Mouse (Mus musculus): ENCODE results near the gene Nup188. TPM values are rescaled to one million over a fixed set of nuclear protein-coding genes. Genes with fewer than 3 reads are reported as not detected.

The Nup188 gene
- total RNA-seq, 2 experiments from 2014 or later = 10.5 to 13.1 TPM

GRCm38 (mm10) chr2:30337179-30337578, 51.0 kb downstream of the Nup188 start:
- intact Hi-C loops (cut with DNase I; ENCODE audit: low total_unique reads) = no loop called here

DNA sequence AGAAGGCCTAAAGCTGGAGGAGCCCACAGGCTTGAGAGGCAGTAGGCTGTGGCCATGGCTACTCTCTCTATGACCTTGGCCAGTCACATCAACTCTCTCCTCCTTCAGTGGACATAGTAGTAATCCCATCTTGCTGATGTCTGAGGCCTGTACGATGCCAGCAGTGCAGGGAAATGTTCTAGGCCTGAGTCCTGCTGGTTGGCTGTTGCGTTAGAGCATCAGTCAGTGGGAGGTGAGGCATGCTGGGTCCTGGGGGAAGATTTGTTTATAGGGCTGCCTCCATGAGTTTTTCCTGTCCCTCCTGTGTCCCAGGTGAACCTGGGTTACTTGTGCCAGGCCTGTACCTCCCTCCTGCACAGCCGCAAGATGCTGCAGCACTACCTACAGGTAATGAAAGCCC, 55.9 kb downstream of the Nup188 start:
- peak; percentile 1 for DNase-seq
- intact Hi-C loops (cut with DNase I; ENCODE audit: low total_unique reads) = no loop called here

More at GRCm38 (mm10) chr2:30337179-30337578, 51.0 kb downstream of the Nup188 start:
- no peak for DNase-seq

DNA sequence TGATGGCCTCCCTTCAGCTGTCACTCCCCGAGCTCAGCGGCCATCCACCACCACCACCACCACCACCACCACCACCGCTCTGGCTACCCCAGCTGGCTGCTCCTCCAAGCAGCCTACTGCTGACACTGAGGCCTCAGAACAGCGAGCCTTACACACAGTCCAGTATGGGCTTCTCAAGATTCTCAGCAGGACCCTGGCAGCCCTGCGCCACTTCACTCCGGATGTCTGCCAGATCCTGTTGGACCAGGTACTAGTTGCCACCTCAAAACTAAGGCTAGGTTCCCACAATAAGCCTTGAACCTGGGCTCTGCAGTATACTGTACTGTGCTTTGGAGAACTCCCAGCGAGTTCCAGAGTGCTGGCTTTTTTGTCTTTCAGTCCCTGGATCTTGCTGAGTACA, 56.3 kb downstream of the Nup188 start:
- intact Hi-C loops (cut with DNase I; ENCODE audit: low total_unique reads) = no loop called here

DNA sequence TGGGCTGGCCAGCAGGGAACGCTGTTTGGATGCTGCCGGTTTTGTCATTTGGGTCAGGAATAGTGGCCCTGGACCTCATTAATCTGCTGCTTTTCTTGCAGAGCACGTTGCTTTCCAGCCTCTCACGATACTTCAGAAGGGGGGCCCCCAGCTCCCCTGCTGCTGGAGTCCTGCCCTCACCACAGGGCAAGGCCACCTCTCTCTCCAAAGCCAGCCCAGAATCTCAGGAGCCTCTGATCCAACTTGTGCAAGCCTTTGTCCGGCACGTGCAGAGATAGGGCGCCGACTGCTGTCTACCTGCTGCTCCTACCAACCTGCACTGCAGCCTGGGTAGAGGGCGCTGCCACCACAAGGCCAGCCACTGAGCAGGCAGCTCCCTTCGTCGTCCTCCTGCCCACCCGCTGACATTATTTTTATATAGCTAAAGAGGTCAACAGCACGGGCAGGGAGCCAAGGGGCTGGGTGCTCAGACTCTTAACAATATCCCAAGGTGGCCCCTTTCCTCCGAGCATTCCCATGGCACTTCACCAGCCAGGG, 57.5 kb downstream of the Nup188 start:
- DNase-seq = peak; percentile 5
- intact Hi-C loops (cut with DNase I; ENCODE audit: low total_unique reads) = no loop called here

More for the DNA sequence above, 56.3 kb downstream of the Nup188 start:
- peak; percentile 1 for DNase-seq

GRCm38 (mm10) chr2:30345971-30346676, 59.9 kb downstream of the Nup188 start:
- intact Hi-C loops (cut with DNase I; ENCODE audit: low total_unique reads) = no loop called here
- DNase-seq = no peak

GRCm38 (mm10) chr2:30349196-30349595, 63.0 kb downstream of the Nup188 start:
- intact Hi-C loops (cut with DNase I; ENCODE audit: low total_unique reads) = no loop called here
- DNase-seq = no peak

DNA sequence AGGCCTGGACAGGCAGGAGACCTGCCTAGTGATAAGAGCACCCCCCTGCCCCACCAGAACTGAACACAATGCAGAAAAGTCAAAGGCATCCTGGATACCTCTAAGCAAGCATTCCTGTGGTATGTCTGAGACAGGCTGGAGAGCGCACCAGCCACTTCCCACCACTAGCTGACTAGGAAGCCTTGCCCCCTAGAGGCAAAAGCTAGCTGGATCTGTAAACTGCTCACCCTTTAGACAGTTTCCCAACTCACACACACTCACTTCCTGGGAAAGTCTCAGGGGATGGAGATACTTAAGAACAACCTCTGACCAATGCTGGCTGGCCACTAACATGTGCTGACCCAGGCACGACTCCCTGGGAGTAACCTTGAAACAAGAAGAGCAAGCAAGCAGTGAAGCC, 65.0 kb downstream of the Nup188 start:
- DNase-seq = no peak

DNA sequence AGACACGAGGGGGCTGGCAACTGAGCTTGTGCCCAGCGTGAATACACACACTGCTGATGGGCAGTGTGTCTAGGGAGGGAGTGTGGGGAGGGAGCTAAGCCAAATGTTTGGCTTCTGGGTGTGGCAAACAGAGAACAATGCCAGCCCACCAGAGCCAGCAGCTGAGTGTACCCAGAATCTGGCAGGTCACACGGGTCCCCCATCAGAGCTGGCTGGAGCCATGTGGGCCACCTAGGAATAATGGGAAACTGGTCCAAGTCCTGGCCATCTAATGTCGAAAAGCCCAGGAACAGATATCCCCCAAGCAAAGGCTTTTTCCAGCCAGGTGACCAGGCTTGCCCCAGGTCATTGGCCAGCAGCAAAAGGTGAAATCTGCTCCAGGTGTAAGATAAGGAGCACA, 69.7 kb downstream of the Nup188 start:
- DNase-seq = no peak
- intact Hi-C loops (cut with DNase I; ENCODE audit: low total_unique reads) = no loop called here

More for the DNA sequence above, 65.0 kb downstream of the Nup188 start:
- intact Hi-C loops (cut with DNase I; ENCODE audit: low total_unique reads) = no loop called here

DNA sequence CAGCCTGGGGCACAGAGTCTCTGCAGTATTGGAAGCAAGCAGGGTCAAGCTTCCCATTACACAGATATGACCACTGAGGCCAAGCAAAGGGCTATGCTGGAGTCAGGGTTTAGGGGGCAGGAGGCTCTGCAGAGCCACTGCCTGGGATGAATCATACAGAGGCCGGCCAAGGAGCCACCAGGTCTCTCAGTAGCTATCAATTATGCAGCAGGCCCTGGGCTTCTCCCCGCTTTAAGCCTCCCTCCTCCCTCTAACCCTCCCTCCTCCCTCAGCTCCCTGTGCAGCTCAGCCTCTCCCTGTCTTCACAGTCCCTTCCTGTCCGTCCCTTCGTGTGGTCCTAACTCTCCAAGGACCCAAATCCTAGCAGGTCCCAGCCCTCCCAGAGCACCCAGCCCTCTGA, 70.1 kb downstream of the Nup188 start:
- no peak for DNase-seq
- intact Hi-C loops (cut with DNase I; ENCODE audit: low total_unique reads) = no loop called here

GRCm38 (mm10) chr2:30356906-30357305, 70.7 kb downstream of the Nup188 start:
- no peak for DNase-seq
- intact Hi-C loops (cut with DNase I; ENCODE audit: low total_unique reads) = no loop called here

GRCm38 (mm10) chr2:30357552-30358510, 71.6 kb downstream of the Nup188 start:
- DNase-seq = no peak
- intact Hi-C loops (cut with DNase I; ENCODE audit: low total_unique reads) = no loop called here

DNA sequence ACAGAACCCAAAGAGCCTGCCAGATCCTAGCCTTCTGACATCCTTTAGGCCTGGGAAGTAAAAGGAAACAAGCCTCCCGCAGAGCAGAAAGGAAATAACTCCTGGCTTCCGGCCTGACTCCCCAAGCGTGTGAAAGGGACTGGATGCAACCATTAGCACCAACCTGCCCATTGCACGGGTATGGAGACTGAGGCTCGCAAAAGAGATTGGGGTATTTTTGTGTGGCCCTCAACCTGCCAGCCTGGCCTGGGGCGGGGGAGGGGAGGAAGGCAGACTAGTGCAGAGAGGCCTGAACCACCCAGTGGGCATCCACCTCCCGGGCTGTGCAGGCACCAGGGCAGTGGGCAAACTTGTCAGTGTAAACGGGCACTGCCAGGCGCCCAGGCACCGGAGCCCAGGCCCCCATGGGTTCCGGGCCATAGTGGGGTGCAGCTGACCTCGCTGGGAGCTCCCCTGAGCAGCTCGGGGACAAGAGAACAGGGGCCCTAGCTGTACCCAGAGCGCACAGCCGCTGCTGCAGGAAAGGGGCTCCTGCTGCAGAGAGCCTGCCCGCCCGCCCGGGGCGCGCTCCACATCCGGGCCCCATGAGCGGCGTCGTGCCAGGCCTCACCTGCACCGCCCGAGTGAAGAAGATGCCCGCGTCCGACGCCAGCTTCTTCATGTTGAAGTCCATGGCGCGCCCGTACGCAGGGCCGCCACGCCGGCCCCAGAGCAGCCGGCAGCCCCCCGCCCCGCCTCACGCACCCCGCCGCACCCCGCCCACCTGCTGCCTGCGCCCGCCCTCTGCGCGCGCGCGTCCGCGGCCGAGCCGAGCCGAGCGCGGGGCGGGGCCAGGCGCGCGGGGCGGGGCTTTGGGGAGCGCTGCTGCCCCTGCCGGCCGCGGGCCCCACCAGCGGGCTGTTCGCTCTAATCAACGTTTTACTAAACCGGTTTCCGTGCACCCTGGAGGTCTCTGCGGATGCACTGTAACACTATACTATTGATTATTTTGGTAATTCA, 72.6 kb downstream of the Nup188 start, which contains the start of gene Sh3glb2:
Gene Sh3glb2 (minus strand): TSS at position 805 of the 999 bp plus-strand sequence.
- DNase-seq = peak; percentile 90
- intact Hi-C loops (cut with DNase I; ENCODE audit: low total_unique reads) = no loop called here

GRCm38 (mm10) chr2:30360626-30361025, 74.4 kb downstream of the Nup188 start:
- no peak for DNase-seq
- intact Hi-C loops (cut with DNase I; ENCODE audit: low total_unique reads) = no loop called here

DNA sequence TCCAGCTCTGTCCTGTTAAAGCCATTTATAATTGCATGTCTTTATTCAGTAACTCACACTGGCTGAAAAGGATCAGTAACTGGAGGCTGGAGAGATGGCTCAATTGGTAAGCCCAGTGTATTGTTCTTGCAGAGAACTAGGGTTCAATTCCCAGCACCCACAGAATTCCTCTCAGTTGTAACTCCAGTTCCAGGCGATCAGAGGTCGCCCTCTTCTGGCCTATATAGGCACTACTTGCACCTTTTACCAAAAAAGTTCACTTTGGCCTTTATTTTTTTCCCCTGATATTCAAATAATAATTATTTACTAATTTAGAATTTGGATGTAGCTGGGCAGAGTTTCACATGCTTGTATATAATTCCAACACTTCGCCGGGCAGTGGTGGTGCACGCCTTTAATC, 76.7 kb downstream of the Nup188 start:
- DNase-seq = no peak
- intact Hi-C loops (cut with DNase I; ENCODE audit: low total_unique reads) = no loop called here

GRCm38 (mm10) chr2:30363773-30364650, 77.8 kb downstream of the Nup188 start, which contains the start of gene Miga2:
Gene Miga2 (plus strand): TSS chr2:30364233.
- peak; percentile 99 for DNase-seq
- intact Hi-C loops (cut with DNase I; ENCODE audit: low total_unique reads) = no loop called here

GRCm38 (mm10) chr2:30365281-30366069, 79.3 kb downstream of the Nup188 start:
- intact Hi-C loops (cut with DNase I; ENCODE audit: low total_unique reads) = no loop called here
- no peak for DNase-seq

GRCm38 (mm10) chr2:30366203-30366602, 80.0 kb downstream of the Nup188 start:
- no peak for DNase-seq
- intact Hi-C loops (cut with DNase I; ENCODE audit: low total_unique reads) = no loop called here

All from gastrocnemius, postnatal 14 days (tissue).